Mouse (Mus musculus) CD8-positive naive resting alpha-beta T cell, adult 2 months (primary cell): ENCODE results near the gene Cd79b.
A peak's percentile ranks its signal among the peaks of the same experiment; 100 is the strongest.

Source experiments
- DNase-seq, 2 experiments: peaks; one replicate each; pipeline ENCODE4 v3.0.0; 2022; ENCODE audit warnings: low read depth in 2 of 2, low spot score in 2 of 2

Gene Cd79b

DNA sequence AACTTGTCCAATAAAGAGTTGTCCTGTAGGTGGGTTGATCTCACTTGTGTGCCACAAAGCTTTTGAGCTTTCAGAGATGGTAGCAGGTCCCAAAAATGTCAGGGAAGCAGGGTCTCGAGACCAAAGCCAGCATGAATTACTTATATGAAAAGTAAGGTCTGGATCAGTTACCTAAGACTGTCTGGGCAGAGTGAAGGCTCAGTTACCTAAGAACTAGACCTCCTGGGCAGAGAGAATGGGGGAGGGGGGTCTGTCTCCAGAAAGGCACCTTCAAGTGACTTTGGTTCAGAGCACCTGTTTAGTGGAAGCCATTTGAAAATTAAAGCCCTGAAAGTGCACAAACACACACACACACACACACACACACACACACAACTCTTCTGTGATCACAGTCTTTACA lies 40.2 kb downstream of the Cd79b start:
- no peak for DNase-seq

DNA sequence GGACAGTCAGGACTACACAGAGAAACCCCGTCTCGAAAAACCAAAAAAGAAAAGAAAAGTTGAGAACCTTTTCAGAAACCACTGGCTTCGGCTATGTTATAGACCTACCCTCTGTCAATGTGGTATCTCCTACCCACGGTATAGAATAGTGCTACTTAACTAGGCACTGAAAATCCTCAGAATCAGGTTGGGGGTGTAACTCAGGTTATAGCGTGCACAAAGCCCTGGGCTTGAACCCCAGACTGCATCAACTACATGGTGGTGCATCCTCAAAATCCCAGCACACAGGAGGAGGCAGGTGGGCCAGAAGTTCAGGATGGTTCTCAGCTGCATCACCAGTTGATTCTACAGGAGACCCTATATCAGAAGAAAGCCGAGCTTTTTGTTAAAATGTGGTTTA lies 40.8 kb downstream of the Cd79b start:
- no peak for DNase-seq

DNA sequence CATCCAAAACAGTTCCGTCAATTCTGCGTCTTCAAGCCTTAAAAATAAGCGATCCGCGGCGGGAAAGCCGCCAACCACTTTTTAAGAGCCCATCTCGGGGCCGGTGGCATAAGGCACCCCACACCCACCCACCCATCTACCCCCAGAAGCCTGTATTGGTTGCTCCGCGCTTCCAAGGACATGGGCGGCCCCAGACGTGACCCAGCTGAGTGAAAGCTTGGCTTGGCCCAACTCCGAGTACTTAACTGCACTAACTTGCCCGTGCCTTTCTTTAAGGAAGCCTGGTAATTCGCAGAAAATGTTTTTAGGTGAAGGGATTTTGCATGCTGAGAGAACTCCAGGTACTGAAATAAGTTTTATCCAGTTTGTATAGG lies 41.3 kb downstream of the Cd79b start:
- DNase-seq = no peak

DNA sequence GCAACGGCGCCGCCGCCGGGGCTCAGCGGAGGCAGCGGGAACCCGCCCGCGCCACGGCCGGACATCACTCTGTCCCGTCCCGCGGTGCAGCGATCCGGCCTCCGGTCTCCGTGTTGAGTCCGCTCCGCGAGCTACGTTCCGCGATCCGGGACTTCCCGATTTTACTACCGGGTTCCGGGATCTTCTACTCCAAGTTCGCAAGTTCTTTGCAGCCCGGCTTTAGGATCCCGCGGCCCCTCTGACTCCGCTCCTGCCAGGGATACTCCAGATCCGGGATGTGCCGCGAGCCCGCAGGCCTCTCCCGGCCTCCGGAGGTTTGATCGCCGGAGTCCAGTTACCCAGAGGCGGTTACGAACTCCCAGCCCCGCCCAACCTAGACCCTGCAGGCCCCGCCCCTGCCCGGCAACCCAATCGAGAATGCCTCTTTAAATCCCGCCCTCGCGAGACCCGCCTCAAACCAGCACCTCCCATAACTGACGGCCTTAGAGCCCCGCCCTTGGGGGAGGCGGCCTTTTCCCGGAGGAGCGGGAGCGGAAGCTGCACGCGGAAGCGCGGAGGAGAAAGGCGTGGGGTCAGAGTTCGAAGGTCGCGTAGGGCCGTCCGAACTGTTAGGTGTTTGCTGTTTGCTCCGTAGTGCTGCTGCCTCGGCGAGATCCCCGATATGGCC lies 41.8 kb downstream of the Cd79b start, which contains the start of gene Smarcd2:
TSS of gene Smarcd2 (minus strand) at position 329 of the 667 bp plus-strand sequence.
- DNase-seq = peak; percentile 93 to 97

DNA sequence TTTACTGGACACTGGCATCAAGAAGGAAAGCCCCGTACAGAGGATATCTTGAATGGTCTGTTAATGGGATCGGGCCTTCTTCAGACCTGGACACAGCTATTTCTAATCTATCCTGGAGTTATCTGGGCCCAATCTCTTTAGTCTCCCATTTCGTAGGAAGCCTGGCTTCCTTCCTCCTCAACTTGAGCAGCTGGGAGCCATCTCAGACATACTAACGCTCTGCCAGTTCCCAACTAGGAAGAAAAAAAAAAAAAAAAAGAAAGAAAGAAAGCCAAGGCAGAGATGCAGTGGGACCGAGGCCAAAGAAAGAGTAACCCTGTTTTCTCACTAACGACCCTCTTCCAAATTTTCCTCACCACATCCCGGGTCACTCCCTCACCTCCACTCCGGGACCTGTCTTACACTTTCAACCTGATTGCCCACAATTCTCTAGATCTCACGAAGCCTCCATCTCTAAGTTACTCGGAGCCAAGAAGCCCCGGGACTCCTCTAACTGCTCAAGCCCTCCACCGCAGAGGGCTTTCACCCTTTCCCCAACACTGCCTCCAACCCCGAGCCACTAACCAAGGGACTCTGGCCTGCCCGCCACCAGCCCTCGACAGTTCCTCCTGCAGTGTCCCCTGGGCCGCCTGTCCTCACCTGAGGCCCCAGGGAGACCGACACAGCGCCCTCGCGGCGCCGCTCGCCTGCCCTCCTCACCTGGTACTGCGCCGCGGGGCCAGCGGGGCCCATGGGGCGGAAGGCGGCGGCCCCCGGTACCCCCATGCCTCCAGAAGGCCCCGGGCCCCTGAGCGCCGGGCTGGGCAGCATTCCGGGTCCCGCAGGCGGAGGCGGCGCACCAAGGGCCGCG lies 42.5 kb downstream of the Cd79b start:
- peak in 1 of 2 experiments; percentile 11 for DNase-seq

DNA sequence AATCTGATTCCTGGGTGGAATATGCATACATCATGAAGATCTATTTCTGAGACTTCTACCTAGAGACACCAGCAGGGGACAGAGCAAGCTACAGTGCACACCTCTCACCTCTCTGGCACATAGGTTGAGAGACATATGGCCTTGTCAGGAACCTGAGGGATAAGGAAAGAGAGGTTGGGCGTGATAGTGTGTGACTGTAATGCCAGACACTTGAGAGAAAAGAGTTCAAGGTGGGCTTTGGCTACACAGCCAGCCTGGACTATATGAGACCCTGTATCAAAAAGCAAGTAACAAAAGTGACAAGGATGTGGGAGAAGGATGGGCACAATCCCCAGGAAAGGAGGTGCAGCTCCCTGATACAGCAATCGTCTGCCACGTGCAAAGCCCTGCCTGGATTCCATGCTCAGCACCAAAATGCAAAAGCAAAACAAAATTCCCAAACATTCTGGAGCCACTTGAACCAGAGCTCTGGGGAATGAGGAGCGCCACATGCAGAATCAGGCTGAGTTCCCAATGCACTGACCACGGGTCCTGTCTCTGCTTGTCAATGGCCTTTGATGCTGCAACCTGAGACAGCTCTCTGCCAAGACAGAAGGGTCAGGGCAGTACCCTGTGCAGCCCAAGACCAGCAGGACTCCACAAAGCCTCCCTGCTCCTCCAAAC lies 43.3 kb downstream of the Cd79b start:
- no peak for DNase-seq

DNA sequence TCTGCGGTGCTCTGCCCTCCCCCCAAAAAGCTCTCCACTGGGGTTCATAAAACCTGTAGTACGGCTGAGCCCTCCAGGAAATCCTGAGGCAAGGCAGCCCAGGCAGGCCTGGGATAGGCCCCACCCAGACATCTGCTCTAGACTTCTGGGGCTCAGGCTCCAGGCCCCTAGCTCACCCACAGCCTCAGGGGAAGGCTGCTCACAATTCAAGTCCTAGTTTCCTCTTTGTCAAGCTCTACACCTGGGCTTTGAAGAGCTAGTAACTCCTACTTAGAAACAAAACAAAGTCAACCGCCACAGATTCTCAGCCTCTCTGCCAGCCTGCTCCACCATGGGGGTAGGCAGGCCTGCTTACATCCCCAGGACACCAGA lies 45.5 kb downstream of the Cd79b start:
- DNase-seq = peak; percentile 24 to 44

DNA sequence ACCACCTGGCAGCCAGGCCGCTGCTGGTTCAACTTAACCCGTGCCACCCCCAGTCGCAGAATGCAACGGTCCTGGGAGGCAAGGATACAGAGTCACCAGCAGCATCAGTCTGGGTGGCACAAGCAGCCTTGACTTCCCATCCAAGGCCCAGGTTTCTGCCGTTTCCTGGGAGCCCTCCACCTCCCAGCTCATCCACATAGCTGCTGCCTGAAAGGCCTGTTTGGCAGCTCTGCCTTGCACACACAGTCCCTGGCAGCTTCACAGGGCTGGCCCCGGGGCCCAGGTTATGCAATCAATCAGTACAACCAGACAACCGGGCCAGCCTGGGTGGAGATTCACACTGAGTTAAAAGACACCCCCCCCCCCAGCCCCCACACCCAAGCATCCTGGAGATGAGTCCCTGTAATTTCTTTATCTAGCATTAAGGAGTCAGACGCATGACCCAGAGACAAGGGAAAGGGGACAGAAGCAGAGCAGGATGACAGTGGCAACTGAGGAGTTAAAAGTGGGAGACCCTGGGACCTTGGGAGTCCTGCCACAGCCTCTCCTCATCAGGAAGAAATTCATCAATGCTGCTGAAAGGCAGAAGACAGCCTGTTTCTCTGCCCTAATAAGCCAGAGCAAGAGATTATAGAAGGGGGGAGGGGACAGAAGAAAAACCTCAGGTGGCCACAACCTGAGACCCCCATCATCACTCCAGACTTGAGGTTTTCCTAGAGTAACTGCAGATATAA lies 46.1 kb downstream of the Cd79b start:
- DNase-seq = no peak

DNA sequence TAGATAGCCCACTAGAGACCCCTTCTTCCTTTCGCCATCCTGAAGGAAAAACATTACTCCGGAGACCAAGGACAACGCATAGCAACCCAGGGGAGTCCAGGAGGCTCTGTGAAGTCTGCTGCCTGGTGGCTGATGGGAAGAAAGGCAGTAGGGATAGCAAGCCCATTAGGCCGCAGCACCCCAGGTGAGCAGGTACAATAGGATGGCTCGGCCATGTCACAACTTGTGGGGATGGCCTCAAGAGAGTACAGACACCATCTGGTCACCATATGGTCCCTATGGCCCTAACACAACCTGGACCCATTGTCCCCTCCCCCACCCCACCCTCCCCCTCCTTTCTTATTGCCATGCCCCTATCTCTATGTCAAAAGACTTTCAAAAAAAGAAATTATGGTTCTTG lies 46.7 kb downstream of the Cd79b start:
- DNase-seq = no peak

DNA sequence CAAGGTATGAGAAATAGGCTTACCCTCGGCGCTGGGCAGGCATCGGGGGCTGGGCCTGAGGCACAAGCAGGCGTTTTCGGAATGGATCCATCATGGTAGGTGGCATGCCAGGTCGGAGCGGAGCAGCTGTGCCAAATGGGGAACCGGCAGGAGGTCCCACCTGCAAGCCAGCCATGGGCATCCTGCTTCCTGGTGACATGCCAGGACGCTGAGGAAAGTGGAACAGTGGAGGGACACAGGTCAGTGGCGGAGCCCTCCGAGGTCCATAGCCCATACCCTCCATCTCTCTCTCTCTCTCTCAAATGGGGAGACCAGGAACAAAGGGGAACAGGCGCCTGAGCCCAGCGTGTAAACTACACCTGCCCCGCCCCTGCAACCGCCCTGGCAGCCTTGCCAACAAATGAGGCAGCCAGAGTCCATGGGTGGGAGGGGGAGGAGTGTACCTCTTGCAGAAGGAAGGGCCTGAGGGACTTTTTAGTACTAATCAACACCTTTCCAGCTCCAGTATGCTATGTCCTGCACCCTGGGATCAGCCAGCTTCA lies 47.2 kb downstream of the Cd79b start:
- no peak for DNase-seq

DNA sequence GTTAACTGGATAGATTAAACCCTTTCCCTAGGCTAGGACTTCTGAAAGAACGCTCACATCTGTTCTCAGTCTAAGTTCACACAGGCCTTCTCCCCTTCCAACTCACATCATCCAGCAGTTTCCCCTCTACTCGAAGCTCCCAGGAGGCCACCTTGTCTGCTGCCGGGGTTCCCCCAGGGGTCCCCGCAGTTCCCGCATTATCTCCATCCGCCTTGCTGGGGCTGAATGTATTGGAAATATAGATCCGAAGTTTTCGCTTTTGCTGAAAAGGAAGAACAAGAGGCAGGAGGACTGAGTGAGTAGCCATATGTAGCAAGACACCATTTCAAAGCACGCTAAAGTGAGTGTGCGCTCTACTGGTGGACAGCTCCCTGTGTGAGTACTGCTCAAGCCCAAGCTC lies 48.1 kb downstream of the Cd79b start:
- DNase-seq = no peak

DNA sequence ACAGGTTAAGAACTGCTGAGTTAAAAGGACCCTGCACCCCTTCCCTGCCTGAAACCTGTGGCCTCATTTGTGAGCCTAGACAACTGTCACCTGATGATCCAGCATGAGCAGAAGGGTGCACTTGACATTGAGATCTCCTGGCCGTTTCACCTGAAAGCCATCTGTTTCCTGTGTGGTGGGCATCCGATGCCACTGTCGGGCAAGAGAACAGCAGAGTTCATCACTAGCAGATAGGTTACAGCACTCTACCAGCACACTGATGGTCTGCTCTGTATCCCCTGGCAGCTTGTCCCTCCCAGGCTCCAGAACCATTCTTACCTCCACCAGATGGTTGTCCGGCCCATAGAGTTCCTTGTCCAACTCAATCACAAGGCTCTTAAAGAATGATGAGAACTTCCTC lies 49.0 kb downstream of the Cd79b start:
- no peak for DNase-seq

DNA sequence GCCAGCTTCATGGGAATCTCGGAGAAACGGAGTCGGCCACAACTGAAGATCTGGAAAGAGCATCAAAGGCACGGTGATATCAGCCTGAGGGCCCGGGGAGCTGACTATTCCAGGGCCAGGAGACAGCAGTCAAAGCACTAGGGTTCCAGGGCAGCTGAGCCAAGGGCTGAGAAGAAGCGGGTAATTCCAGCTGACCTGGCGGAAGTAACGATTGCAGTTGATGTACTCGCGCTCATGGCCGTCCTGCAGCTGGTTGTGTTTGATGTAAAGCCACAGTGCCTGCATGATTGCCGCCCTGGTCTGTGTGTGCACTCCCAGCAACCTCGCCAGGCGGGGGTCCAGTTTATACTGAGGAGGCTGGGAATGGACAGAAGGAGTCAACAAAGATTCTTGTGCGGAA lies 49.6 kb downstream of the Cd79b start:
- no peak for DNase-seq

DNA sequence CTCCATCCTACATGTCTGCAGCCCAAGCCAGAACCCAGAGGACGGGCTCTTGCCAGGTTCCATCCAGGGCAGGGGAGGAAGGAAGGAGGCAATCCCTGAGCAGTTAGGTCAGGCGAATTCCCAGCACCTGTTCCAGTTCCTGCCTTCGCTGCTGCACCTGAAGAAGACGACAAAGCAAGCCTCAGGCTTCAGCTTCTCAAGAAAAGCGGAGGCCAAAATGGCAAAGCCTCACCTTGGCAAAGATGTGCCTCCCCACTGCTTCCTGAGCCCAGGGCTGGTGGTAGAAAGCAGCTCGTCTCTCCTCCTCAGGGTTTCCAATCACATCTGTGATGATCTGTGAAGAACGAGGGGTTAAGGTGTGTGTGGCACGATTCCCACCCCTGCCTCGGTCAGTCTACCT lies 50.6 kb downstream of the Cd79b start:
- DNase-seq = no peak
